Mouse (Mus musculus): ENCODE data around the gene Spaca6. TPM values are rescaled to one million over a fixed set of nuclear protein-coding genes. Genes with fewer than 3 reads are reported as not detected.
"Not testable (repeated sequence)": the region's sequence is repeated elsewhere in the genome, so short reads cannot be mapped to it uniquely, and the experiment has no call there.

Gene Spaca6
- total RNA-seq, 2 experiments from 2014 or later: 107 to 114 TPM

DNA sequence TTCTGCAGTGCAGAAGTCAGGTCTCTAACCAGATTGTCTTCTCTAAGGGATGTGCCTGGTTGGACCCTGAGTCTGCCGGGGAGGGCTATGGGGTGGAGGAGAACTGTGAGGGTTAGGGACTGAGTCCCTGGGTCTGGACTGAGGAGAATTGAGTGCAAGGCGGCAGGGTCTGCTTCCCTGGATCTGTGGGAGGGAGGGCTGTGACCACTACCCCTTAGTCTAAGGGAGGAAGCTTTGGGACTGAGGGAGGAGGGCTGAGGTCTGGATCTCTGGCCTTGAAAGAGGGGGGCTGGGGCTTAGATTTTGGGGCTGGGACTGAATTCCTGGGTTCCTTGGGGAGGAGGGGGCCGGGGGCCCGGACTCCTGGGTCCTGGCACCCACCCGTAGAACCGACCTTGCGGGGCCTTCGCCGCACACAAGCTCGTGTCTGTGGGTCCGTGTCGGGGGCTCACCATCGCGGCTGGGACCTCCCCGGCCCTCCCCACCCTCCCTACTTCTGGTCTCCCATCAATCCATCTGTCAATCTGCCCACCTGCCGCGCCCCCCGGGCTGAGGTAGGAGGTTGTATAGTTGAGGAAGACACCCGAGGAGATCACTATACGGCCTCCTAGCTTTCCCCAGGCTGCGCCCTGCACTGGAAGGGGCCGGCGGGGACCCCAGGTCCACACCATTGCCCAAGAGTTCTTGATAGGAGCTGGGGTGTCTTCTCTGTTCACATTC is 3.0 kb downstream of the Spaca6 start:
- Histone ChIP-seq H3K27ac (peak overlapping the region; percentile 99), H3K4me3 (peak overlapping the region; percentile 89)
- no peak for TF ChIP-seq CTCF (IDR thresholded peaks at IDR 0.05)
- intact Hi-C loops (cut with DNase I): loop anchor here (5.0 to 10.0 kb wide), 3 partner anchors 63 to 455 kb away; partner anchors contain the start of gene Riok2
- no peak for DNase-seq (ENCODE audit: extremely low spot score in 1 of 2, low spot score in 2 of 2)

DNA sequence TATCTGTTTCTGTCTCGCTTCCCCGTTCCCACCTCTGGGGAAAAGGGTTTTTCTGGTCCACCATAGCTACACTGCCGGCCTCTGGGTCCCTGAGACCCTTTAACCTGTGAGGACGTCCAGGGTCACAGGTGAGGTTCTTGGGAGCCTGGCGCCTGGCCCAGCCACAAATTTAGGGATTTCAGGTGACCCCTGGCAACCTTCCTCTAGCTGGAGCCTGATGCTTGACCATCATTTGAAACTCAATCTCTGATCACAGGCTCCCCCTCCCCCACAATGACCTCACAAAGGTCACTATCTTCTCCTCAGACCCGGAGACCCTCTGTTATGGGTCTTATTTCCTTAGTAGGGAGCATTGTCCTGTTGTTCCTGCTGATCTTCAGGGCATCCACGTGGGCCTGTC is 3.8 kb downstream of the Spaca6 start:
- H3K27ac ChIP-seq: peak overlapping the region; percentile 99; the same call in 1 of the 2 replicates
- TF ChIP-seq CTCF (IDR thresholded peaks at IDR 0.05): no peak
- no peak overlapping the region for H3K4me3 ChIP-seq
- intact Hi-C loops (cut with DNase I): no loop called here
- DNase-seq (ENCODE audit: extremely low spot score in 1 of 2, low spot score in 2 of 2): no peak

DNA sequence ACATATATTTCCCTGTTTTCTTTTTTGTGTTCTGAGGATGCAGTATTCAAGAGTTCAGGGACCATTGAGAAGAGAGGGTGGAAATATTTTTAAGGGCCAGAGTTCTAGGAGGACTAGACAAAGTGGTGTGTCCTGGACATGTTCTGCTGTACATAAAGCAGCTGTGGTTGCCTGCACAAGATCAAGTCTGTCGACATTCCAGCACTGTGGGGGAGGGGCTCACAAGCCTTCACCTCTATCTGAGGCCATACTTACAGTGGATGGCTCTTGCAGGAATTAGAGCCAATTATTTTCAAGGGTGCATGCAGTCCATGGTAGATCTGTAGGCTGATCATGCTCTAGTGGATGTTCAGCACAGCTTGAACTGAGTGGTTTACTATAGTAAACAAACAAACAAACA is 7.9 kb downstream of the Spaca6 start:
- no peak for DNase-seq (ENCODE audit: extremely low spot score in 1 of 2, low spot score in 2 of 2)
- intact Hi-C loops (cut with DNase I): no loop called here
- Histone ChIP-seq H3K27ac (no peak overlapping the region), H3K4me3 (no peak overlapping the region)
- no peak for TF ChIP-seq CTCF (IDR thresholded peaks at IDR 0.05)

DNA sequence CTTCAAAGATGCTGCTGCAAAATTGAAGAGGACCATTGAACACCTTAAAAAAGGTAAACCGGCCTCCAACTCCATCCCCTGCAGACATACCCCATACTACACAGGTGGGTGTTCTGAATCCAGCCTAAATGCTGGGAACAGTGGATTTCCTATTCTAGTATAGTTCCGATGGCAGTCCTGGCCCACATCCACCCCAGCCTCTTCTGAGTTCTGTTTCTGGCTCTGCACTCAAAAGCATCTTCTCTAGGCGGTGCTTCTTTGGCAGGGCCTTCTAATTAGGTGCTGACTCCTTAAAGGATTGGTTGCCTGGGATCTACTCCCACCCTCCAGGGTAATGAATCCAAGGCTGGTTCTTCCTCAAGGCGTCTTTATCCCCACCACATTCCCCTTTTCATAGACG is 9.1 kb downstream of the Spaca6 start:
- intact Hi-C loops (cut with DNase I): no loop called here
- 0 out of 2 replicates have a peak overlapping the region, but pooled peaks have one; percentile 3 for H3K27ac ChIP-seq
- DNase-seq (ENCODE audit: extremely low spot score in 1 of 2, low spot score in 2 of 2): no peak
- no peak for TF ChIP-seq CTCF (IDR thresholded peaks at IDR 0.05)
- no peak overlapping the region for H3K4me3 ChIP-seq

DNA sequence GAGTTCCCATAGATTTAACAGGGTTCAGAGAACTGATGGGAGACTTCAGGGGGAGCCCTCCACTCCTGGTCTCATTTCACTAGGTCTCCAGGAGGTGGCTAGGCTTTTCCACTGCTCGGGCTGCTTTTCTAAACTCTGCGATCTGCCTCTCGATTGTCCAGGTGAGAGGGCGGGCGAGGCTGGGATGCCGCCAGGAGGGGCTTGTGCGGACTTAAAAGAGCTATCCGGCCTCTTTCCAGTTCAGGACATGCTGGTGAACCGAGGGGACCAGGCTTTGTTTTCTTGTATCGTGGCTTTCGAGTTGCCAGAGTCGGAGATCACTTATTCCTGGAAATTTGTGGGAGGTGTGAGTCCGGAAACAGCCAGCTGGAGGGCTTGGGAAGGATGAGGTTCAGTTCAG is 10.5 kb downstream of the Spaca6 start:
- peak overlapping the region; percentile 57 for H3K4me3 ChIP-seq
- DNase-seq (ENCODE audit: extremely low spot score in 1 of 2, low spot score in 2 of 2): peak; percentile 37 to 44
- intact Hi-C loops (cut with DNase I): loop anchor here (1.0 kb wide), 1 partner anchor 44 kb away; no protein-coding TSS in a partner anchor
- H3K27ac ChIP-seq: peak overlapping the region; percentile 92
- TF ChIP-seq CTCF (IDR thresholded peaks at IDR 0.05): no peak

DNA sequence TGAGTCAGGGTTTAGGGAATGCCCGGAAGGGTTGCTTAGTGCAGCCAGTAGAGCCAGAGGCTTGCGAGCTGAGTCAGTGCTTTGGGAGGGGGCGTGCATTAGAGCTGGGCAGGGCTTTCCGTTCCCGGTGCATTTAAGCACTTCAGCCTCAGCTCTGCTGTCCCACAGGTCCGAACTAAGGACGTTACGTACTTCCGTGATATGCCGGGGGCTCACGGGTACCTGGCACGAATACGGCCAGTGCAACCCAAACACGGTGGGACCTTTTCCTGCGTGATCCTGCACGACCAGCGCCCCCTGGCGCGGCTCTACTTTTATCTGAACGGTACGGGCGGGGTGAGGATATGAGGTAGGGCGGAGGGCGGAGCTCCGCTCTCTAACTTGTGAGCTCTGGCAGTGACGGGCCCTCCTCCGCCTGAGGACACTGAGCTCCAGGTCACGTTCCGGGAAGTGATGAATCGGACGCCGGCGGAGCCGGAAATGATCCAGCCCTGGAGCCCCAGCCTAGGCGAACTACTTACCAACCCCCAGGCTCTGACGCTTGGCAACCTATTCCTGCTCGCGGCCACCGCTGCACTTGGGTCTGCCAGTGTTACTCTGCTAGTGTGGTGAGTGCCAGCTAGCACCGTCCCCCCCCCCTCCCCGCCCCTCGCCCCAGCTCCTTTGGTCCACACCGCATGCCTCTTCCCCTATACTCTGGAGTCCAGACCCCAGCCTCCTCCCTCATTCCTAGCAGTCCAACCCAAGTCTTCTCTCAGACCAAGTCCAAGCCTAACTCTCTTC is 11.2 kb downstream of the Spaca6 start:
- Histone ChIP-seq H3K4me3 (peak overlapping the region; percentile 57), H3K27ac (peak overlapping the region; percentile 92)
- DNase-seq (ENCODE audit: extremely low spot score in 1 of 2, low spot score in 2 of 2): peak; percentile 92 to 95
- intact Hi-C loops (cut with DNase I): loop anchor here (1.0 kb wide), 3 partner anchors 10 to 214 kb away; no protein-coding TSS in a partner anchor
- peak; percentile 82 for TF ChIP-seq CTCF (IDR thresholded peaks at IDR 0.05)

DNA sequence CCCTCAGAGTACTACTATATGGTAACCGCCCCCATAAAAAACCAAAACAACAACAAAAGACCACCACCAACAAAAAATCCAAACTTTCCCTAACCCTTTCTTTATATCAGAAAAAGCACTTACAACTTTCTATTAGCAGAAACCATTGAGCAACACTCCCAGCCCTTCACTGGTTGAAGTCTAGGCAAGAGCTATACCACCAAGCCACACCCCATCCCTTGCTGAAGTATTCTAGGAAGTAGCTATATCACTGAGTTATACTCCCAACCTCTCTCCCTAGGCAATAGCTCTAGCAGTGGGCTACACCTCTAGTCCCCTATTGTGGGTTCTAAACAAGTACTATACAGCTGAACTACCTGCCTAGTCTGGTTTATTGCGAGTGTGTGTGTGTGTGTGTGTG is 12.3 kb downstream of the Spaca6 start:
- Histone ChIP-seq H3K4me3 (no peak overlapping the region), H3K27ac (no peak overlapping the region)
- no peak for TF ChIP-seq CTCF (IDR thresholded peaks at IDR 0.05)
- intact Hi-C loops (cut with DNase I): no loop called here
- no peak for DNase-seq (ENCODE audit: extremely low spot score in 1 of 2, low spot score in 2 of 2)

DNA sequence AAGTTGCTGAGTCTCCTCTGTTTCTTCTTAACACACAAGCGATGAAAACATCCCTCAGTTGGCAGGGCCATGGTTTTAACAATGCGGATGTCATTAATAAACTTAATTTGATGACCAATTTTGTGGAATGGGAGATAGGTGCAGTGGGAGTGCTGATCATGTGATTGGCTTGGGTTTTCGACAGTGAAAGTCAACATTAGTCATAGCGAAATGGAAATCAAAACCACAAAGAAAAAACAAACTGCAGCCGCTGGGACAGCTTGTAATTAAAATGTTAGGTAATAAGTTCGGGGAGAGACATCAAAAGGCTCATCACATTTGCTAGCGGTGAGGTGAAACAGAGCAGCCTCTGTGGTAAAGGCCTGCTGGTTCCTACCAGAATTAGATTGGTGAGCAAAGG is 13.8 kb downstream of the Spaca6 start:
- intact Hi-C loops (cut with DNase I): no loop called here
- Histone ChIP-seq H3K4me3 (no peak overlapping the region), H3K27ac (no peak overlapping the region)
- TF ChIP-seq CTCF (IDR thresholded peaks at IDR 0.05): no peak
- no peak for DNase-seq (ENCODE audit: extremely low spot score in 1 of 2, low spot score in 2 of 2)

DNA sequence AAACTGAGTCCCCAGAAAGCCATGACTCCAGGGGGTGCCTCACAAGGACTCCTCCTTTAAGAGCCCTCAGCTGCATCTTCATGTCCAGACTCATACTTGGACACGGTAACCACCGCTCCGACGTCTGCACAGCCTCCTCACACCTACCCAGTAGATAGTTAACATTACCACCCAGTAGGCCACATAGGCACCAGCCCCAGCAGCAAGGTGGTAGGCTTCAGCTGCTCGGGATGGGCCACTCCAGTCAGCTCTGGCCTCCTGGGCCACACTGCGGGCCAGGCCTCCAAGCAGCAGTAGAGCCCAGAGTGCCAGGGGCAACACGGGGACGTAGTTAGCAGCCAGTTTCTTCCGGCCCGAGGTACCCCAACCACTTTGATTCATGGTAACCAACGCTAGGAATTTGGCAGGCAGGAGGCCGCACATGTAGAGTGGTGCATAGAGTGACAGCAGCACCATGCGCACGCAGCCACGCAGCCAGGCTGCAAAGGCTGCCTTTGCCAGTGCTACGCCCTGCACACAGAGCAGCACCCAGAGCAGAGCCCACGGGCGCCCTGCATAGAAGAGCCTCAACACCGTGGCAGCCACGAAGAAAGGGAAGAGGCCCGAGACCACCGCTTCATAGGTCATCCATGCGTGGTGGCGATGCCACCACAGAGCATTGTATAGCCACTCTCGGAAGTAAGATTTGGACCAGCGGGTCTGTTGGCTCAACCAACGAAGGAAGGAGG is 16.7 kb downstream of the Spaca6 start:
- intact Hi-C loops (cut with DNase I): no loop called here
- Histone ChIP-seq H3K27ac (no peak overlapping the region), H3K4me3 (no peak overlapping the region)
- TF ChIP-seq CTCF (IDR thresholded peaks at IDR 0.05): no peak
- no peak for DNase-seq (ENCODE audit: extremely low spot score in 1 of 2, low spot score in 2 of 2)

DNA sequence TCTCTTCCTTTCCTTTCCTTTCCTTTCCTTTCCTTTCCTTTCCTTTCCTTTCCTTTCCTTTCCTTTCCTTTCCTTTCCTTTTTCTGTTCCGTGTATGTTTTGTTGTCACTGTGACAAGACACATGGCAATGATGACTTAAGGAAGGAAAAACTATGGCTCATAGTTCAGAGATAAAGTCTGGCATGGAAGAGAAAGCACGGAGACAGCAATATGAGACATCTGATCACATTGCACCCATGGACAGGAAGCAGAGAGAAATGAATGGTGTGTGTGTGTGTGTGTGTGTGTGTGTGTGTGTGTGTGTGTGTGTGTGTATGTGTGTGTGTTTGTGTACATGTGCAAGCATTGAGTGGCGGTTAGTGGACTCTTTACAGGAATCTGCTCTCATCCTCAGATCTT is 17.6 kb downstream of the Spaca6 start:
- H3K4me3 ChIP-seq; DNase-seq (ENCODE audit: extremely low spot score in 1 of 2, low spot score in 2 of 2); H3K27ac ChIP-seq: not testable (repeated sequence)
- intact Hi-C loops (cut with DNase I): loop anchor here (5.0 kb wide), 1 partner anchor 53 kb away; no protein-coding TSS in a partner anchor

DNA sequence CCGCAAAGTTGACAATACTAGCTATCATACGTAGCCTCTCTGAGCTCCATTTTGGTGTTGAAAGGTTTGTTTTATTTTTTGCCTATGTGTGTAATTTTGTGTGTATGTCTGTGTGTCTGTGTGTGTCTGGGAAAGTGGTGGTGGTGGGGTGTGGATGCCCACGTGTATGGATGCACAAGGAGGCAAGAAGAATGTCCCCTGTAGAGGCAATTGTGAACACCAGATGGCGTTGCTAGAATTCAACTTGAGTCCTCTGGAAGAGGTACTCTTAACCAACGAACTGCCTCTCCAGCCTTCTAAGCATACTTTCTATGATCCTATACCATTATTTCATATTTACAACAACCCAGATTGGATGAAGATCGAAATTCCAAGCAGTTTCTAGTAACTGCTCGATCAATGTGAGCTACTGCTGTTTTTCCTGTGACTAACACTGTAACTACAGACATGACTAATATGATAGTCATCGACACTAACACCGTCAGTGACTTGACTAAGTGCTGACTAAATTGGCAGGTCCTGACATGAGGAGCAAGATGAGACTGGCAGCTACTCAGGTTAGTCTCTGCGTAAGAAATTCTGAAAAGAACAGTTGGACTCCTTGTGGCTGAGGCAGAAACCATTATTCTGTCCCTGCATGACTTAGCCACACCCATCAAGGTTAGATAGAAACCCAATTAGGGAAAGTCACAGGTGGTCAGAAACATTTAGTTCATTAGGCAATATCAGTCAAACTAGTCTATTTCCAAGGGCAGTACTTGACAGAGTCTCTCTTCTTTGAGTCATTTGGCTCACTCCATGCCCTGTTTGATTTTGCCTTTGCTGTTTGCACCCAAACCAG is 18.4 kb downstream of the Spaca6 start:
- Histone ChIP-seq H3K27ac (no peak overlapping the region), H3K4me3 (no peak overlapping the region)
- DNase-seq (ENCODE audit: extremely low spot score in 1 of 2, low spot score in 2 of 2): no peak
- intact Hi-C loops (cut with DNase I): loop anchor here (5.0 kb wide), 1 partner anchor 52 kb away; no protein-coding TSS in a partner anchor
- TF ChIP-seq CTCF (IDR thresholded peaks at IDR 0.05): peak; percentile 46
